Mouse (Mus musculus) forebrain, postnatal 0 days (tissue): Measurements from ENCODE around the gene Pold1. TPM values are rescaled to one million over a fixed set of nuclear protein-coding genes. Genes with fewer than 3 reads are reported as not detected.

Source experiments
- ATAC-seq: fragments of 200-750 bp; cut with Nextera tagmentation; 2 replicates; pipeline ENCODE4 v1.8.0; 2017; ENCODE audit warnings: mild to moderate bottlenecking, moderate library complexity
- DNase-seq: peaks from one replicate; pipeline ENCODE4 v3.0.0-alpha.2; 2015
- H3K27ac ChIP-seq: fragments of 300-500 bp; sonication (generic); 2 replicates; pipeline ENCODE4 v1.5.1; 2014; ENCODE audit warnings: low read depth, mild to moderate bottlenecking, antibody characterized with exemption, low read length, moderate library complexity, mixed read lengths
- H3K27me3 ChIP-seq: fragments of 300-500 bp; sonication (generic); 2 replicates; pipeline ENCODE4 v1.6.1; 2014; ENCODE audit warnings: mild to moderate bottlenecking, low read length, mixed read lengths; ENCODE audit not compliant: insufficient read depth
- H3K36me3 ChIP-seq: fragments of 300-500 bp; sonication (generic); 2 replicates; pipeline ENCODE4 v1.6.1; 2014; ENCODE audit warnings: mild to moderate bottlenecking, moderate library complexity; ENCODE audit not compliant: insufficient read depth
- H3K4me1 ChIP-seq: fragments of 300-500 bp; sonication (generic); 2 replicates; pipeline ENCODE4 v1.6.1; 2014; ENCODE audit warnings: antibody characterized with exemption; ENCODE audit not compliant: insufficient read depth
- H3K4me2 ChIP-seq: fragments of 300-500 bp; sonication (generic); 2 replicates; pipeline ENCODE4 v1.6.1; 2014; ENCODE audit warnings: low read depth, mild to moderate bottlenecking, moderate library complexity
- H3K4me3 ChIP-seq: fragments of 300-500 bp; sonication (generic); 2 replicates; pipeline ENCODE4 v1.5.1; 2014; ENCODE audit warnings: low read depth, low read length, mixed read lengths
- H3K9ac ChIP-seq: fragments of 300-500 bp; sonication (generic); 2 replicates; pipeline ENCODE4 v1.6.1; 2014; ENCODE audit warnings: mild to moderate bottlenecking
- H3K9me3 ChIP-seq: fragments of 300-500 bp; sonication (generic); 2 replicates; pipeline ENCODE4 v1.6.1; 2016; ENCODE audit warnings: low read length
- CTCF ChIP-seq: sonication (generic); IDR thresholded peaks from 2 replicates; pipeline ENCODE4 v1.5.1; 2016; ENCODE audit warnings: antibody characterized with exemption, control low read depth, low read depth
- WGBS: fragments of 180-500 bp; shearing (Covaris S2); extraction: QIAGEN DNeasy Blood & Tissue Kit; methylation state at CpG from one replicate; pipeline ENCODE4 v1.1.7; 2014; 5-methylcytosine and 5-hydroxymethylcytosine counted together
- polyA plus RNA-seq: library from polyadenylated mRNA; unstranded; fragments of >200 nt; fragmentation: Nextera tagmentation; extraction: Ambion mirVana; gene quantifications from 2 replicates; pipeline ENCODE4 v1.2.1, GENCODE M21; 2015
- total RNA-seq: library from RNA; depleted of rRNA; stranded (reverse); fragments of >200 nt; gene quantifications from 2 replicates; pipeline ENCODE4 v1.2.3, GENCODE M21; 2014

The Pold1 gene
- total and polyA plus RNA-seq, 2 experiments from 2014 or later = 14.2 to 16.2 TPM

- Histone ChIP-seq H3K4me3 (peak overlapping the region; percentile 47), H3K4me1 (peaks cover 25% of the 10 kb centered on the region; the same call in 1 of the 2 replicates), H3K27me3 (peaks cover 17% of the 10 kb centered on the region), H3K4me2 (peak overlapping the region; percentile 97), H3K9ac (peak overlapping the region; percentile 53), H3K27ac (no peak overlapping the region), H3K36me3 (no peaks in the 10 kb centered on the region), H3K9me3 (no peaks in the 10 kb centered on the region)
- no peak for DNase-seq
- no peak for TF ChIP-seq CTCF
- ATAC-seq = no peak
- WGBS = 8% methylated on average over 12 of the region's 12 CpGs
These were observed 39.7 kb upstream of the Pold1 start for GRCm38 (mm10) chr7:44588338-44588737.

- Histone ChIP-seq H3K9me3 (no peaks in the 10 kb centered on the region), H3K36me3 (no peaks in the 10 kb centered on the region), H3K4me3 (peak overlapping the region; percentile 50), H3K4me2 (peak overlapping the region; percentile 97), H3K9ac (peak overlapping the region; percentile 57; the same call in 1 of the 2 replicates), H3K27ac (no peak overlapping the region), H3K27me3 (peaks cover 11% of the 10 kb centered on the region), H3K4me1 (peaks cover 18% of the 10 kb centered on the region; the same call in 1 of the 2 replicates)
- DNase-seq (peak; percentile 5), ATAC-seq (no peak)
- no peak for TF ChIP-seq CTCF
- 27% methylated on average over 6 of the region's 6 CpGs for WGBS
These were observed 39.0 kb upstream of the Pold1 start for GRCm38 (mm10) chr7:44587676-44588075.

GRCm38 (mm10) chr7:44586930-44587329 is 38.3 kb upstream of the Pold1 start:
- Histone ChIP-seq H3K36me3 (no peaks in the 10 kb centered on the region), H3K27me3 (peaks cover 3% of the 10 kb centered on the region), H3K4me3 (peak overlapping the region; percentile 50), H3K27ac (peak overlapping the region; percentile 68; the same call in 1 of the 2 replicates), H3K9me3 (no peaks in the 10 kb centered on the region), H3K4me1 (peaks cover 16% of the 10 kb centered on the region; the same call in 1 of the 2 replicates), H3K4me2 (peak overlapping the region; percentile 97), H3K9ac (peak overlapping the region; percentile 57)
- DNase-seq = peak; percentile 91
- WGBS = 0% methylated on average over 18 of the region's 18 CpGs
- peak; percentile 61 for ATAC-seq
- peak; percentile 29 for TF ChIP-seq CTCF

- peak; percentile 91 for DNase-seq
- Histone ChIP-seq H3K9ac (peak overlapping the region; percentile 57), H3K4me3 (peak overlapping the region; percentile 50), H3K27me3 (no peaks in the 10 kb centered on the region), H3K4me1 (peaks cover 16% of the 10 kb centered on the region; the same call in 1 of the 2 replicates), H3K27ac (peak overlapping the region; percentile 68), H3K4me2 (peak overlapping the region; percentile 97), H3K9me3 (no peaks in the 10 kb centered on the region), H3K36me3 (no peaks in the 10 kb centered on the region)
- TF ChIP-seq CTCF = no peak
- ATAC-seq = peak; percentile 17; the same call in 1 of the 2 replicates
- 10% methylated on average over 19 of the region's 19 CpGs for WGBS
These were observed 37.9 kb upstream of the Pold1 start for GRCm38 (mm10) chr7:44586518-44586917.

GRCm38 (mm10) chr7:44585606-44586005 is 37.0 kb upstream of the Pold1 start:
- H3K27me3 ChIP-seq = no peaks in the 10 kb centered on the region
- H3K9ac ChIP-seq = no peak overlapping the region
- H3K4me3 ChIP-seq = no peak overlapping the region
- H3K27ac ChIP-seq = no peak overlapping the region
- ATAC-seq = no peak
- peaks cover 16% of the 10 kb centered on the region; the same call in 1 of the 2 replicates for H3K4me1 ChIP-seq
- H3K4me2 ChIP-seq = no peak overlapping the region
- DNase-seq = no peak
- no peaks in the 10 kb centered on the region for H3K9me3 ChIP-seq
- H3K36me3 ChIP-seq = no peaks in the 10 kb centered on the region
- TF ChIP-seq CTCF = no peak
- 92% methylated on average over 6 of the region's 6 CpGs for WGBS

- Histone ChIP-seq H3K9ac (no peak overlapping the region), H3K4me1 (peaks cover 13% of the 10 kb centered on the region; the same call in 1 of the 2 replicates), H3K36me3 (no peaks in the 10 kb centered on the region), H3K4me2 (no peak overlapping the region), H3K27me3 (no peaks in the 10 kb centered on the region), H3K27ac (no peak overlapping the region), H3K4me3 (no peak overlapping the region), H3K9me3 (no peaks in the 10 kb centered on the region)
- ATAC-seq (no peak), DNase-seq (no peak)
- no peak for TF ChIP-seq CTCF
- WGBS = 85% methylated on average over 6 of the region's 6 CpGs
These were observed 36.3 kb upstream of the Pold1 start for GRCm38 (mm10) chr7:44584921-44585320.

- ATAC-seq (no peak), DNase-seq (no peak)
- WGBS = 91% methylated on average over 4 of the region's 4 CpGs
- TF ChIP-seq CTCF = no peak
- Histone ChIP-seq H3K4me1 (peaks cover 9% of the 10 kb centered on the region; the same call in 1 of the 2 replicates), H3K4me2 (no peak overlapping the region), H3K27me3 (no peaks in the 10 kb centered on the region), H3K36me3 (no peaks in the 10 kb centered on the region), H3K27ac (no peak overlapping the region), H3K9me3 (no peaks in the 10 kb centered on the region), H3K9ac (no peak overlapping the region), H3K4me3 (no peak overlapping the region)
These were observed 35.7 kb upstream of the Pold1 start for GRCm38 (mm10) chr7:44584265-44584804.
